Mouse (Mus musculus): ENCODE measurements around the gene Magi1. TPM values are rescaled to one million over a fixed set of nuclear protein-coding genes. Genes with fewer than 3 reads are reported as not detected.

The Magi1 gene
- total and polyA plus RNA-seq, 3 experiments: not detected

DNA sequence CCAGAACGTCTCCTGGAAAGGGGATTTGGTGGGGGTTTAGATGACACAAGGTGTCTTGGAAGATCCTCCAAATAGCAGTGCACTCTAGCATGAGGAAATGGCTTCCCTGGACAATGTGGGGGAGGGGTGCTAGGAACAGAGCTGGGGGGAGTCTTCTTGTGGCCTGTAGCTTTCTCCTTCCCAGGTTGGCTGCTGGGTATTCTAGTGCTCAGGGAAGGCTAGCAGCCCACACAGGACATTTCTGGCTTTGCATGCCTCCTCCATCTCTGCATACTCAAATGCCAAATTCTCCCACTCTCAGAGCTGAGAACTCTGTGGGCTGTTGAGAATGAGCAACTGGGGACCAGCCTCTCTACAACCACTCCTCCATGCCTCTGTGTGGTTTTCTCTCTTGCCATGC, 622.6 kb downstream of the Magi1 start:
- DNase-seq (ENCODE audit: extremely low read depth): no peak
- H3K79me2 ChIP-seq (replicated peaks; ENCODE audit: control insufficient read depth, extremely low read depth, insufficient read depth, poor library complexity, severe bottlenecking): no peaks in the 10 kb centered on the region
- no peak for TF ChIP-seq RAD21 (IDR thresholded peaks at IDR 0.05; ENCODE audit: low read depth, low read length)
- TF ChIP-seq ZMIZ1 (IDR thresholded peaks at IDR 0.05; ENCODE audit: low read depth, low read length): no peak
- TF ChIP-seq MEF2A (IDR thresholded peaks at IDR 0.05; ENCODE audit: borderline replicate concordance, low read depth, low read length): no peak
- TF ChIP-seq TCF12 (IDR thresholded peaks at IDR 0.05; ENCODE audit: low read depth, low read length): no peak
- no peak for TF ChIP-seq POLR2A (IDR thresholded peaks at IDR 0.05; ENCODE audit: low read depth, low read length)
- TF ChIP-seq MAX (IDR thresholded peaks at IDR 0.05; ENCODE audit: low read length): no peak
- no peak for TF ChIP-seq USF2 (conservative IDR thresholded peaks at IDR 0.05; ENCODE audit: low read depth, low read length)
- no peak for TF ChIP-seq SIN3A (IDR thresholded peaks at IDR 0.05; ENCODE audit: low read length)
- TF ChIP-seq CHD1 (IDR thresholded peaks at IDR 0.05; ENCODE audit: low read depth, low read length): no peak
- no peak for TF ChIP-seq E2F4 (IDR thresholded peaks at IDR 0.05; ENCODE audit: insufficient replicate concordance, low read depth, low read length)
- TF ChIP-seq ZC3H11A (IDR thresholded peaks at IDR 0.05; ENCODE audit: low read depth, low read length): no peak
- TF ChIP-seq NELFE (IDR thresholded peaks at IDR 0.05; ENCODE audit: low read depth, low read length): no peak
- TF ChIP-seq USF1 (IDR thresholded peaks at IDR 0.05; ENCODE audit: low read depth, low read length): no peak
- dilution Hi-C loops (cut with MboI; ENCODE audit: extremely low pct_ligation_motif_present, extremely low pct_unique_long_range_greater_than_20kb, low sequenced_read_pairs): no loop called here
- no peak overlapping the region for H3K4me2 ChIP-seq (ENCODE audit: insufficient read depth, low read depth, poor library complexity, severe bottlenecking)
- in situ Hi-C loops (cut with MboI; ENCODE audit: low pct_ligation_motif_present, low pct_unique_long_range_greater_than_20kb, low sequenced_read_pairs): no loop called here
- H3K27ac ChIP-seq (ENCODE audit: insufficient read depth, low read depth): no peak overlapping the region
- peaks cover 73% of the 10 kb centered on the region for H3K9me3 ChIP-seq (replicated peaks; ENCODE audit: low read length)
- H3K4me1 ChIP-seq (ENCODE audit: control insufficient read depth in 1 of 2, insufficient read depth in 2 of 2): no peaks in the 10 kb centered on the region
- H3K36me3 ChIP-seq (replicated peaks in 1 of 2; ENCODE audit: control insufficient read depth in 1 of 2, insufficient read depth in 1 of 2, low read length in 1 of 2): no peaks in the 10 kb centered on the region
- H3K9ac ChIP-seq (ENCODE audit: insufficient read depth, low read depth): no peak overlapping the region
- H3K4me3 ChIP-seq (replicated peaks in 1 of 3; ENCODE audit: low read depth in 2 of 3, low read length in 2 of 3, poor library complexity in 1 of 3): no peak overlapping the region
- no peaks in the 10 kb centered on the region for H3K27me3 ChIP-seq (replicated peaks)

GRCm38 (mm10) chr6:93659534-93659933, 624.2 kb downstream of the Magi1 start:
- in situ Hi-C loops (cut with MboI; ENCODE audit: low pct_ligation_motif_present, low pct_unique_long_range_greater_than_20kb, low sequenced_read_pairs) (no loop called here), dilution Hi-C loops (cut with MboI; ENCODE audit: extremely low pct_ligation_motif_present, extremely low pct_unique_long_range_greater_than_20kb, low sequenced_read_pairs) (no loop called here)
- Histone ChIP-seq H3K4me1 (ENCODE audit: control insufficient read depth in 1 of 2, insufficient read depth in 2 of 2) (no peaks in the 10 kb centered on the region), H3K4me3 (replicated peaks in 1 of 3; ENCODE audit: low read depth in 2 of 3, low read length in 2 of 3, poor library complexity in 1 of 3) (no peak overlapping the region), H3K9ac (ENCODE audit: insufficient read depth, low read depth) (no peak overlapping the region), H3K36me3 (replicated peaks in 1 of 2; ENCODE audit: control insufficient read depth in 1 of 2, insufficient read depth in 1 of 2, low read length in 1 of 2) (no peaks in the 10 kb centered on the region), H3K9me3 (replicated peaks; ENCODE audit: low read length) (peaks cover 74% of the 10 kb centered on the region), H3K27me3 (replicated peaks) (no peaks in the 10 kb centered on the region), H3K4me2 (ENCODE audit: insufficient read depth, low read depth, poor library complexity, severe bottlenecking) (no peak overlapping the region), H3K79me2 (replicated peaks; ENCODE audit: control insufficient read depth, extremely low read depth, insufficient read depth, poor library complexity, severe bottlenecking) (no peaks in the 10 kb centered on the region), H3K27ac (ENCODE audit: insufficient read depth, low read depth) (no peak overlapping the region)
- TF ChIP-seq EP300 (IDR thresholded peaks at IDR 0.05; ENCODE audit: low read length) (no peak), ZKSCAN1 (IDR thresholded peaks at IDR 0.05; ENCODE audit: borderline replicate concordance, low read depth, low read length) (no peak), E2F4 (IDR thresholded peaks at IDR 0.05; ENCODE audit: insufficient replicate concordance, low read depth, low read length) (no peak), MAZ (IDR thresholded peaks at IDR 0.05; ENCODE audit: low read depth, low read length) (no peak), MXI1 (IDR thresholded peaks at IDR 0.05; ENCODE audit: low read depth, low read length) (no peak), ZC3H11A (IDR thresholded peaks at IDR 0.05; ENCODE audit: low read depth, low read length) (no peak), RCOR1 (conservative IDR thresholded peaks at IDR 0.05; ENCODE audit: low read depth, low read length) (no peak), SIN3A (IDR thresholded peaks at IDR 0.05; ENCODE audit: low read length) (no peak)
- no peak for DNase-seq (ENCODE audit: extremely low read depth)

Measured in CH12.LX (cell line).